Mouse (Mus musculus) right cerebral cortex, adult 2 months (tissue): ENCODE data around the gene Helt.

ENCODE experiments used
- DNase-seq, 2 experiments: peaks; one replicate each; pipeline ENCODE4 v3.0.0; 2021 to 2022; ENCODE audit warnings: low spot score in 2 of 2

The Helt gene

DNA sequence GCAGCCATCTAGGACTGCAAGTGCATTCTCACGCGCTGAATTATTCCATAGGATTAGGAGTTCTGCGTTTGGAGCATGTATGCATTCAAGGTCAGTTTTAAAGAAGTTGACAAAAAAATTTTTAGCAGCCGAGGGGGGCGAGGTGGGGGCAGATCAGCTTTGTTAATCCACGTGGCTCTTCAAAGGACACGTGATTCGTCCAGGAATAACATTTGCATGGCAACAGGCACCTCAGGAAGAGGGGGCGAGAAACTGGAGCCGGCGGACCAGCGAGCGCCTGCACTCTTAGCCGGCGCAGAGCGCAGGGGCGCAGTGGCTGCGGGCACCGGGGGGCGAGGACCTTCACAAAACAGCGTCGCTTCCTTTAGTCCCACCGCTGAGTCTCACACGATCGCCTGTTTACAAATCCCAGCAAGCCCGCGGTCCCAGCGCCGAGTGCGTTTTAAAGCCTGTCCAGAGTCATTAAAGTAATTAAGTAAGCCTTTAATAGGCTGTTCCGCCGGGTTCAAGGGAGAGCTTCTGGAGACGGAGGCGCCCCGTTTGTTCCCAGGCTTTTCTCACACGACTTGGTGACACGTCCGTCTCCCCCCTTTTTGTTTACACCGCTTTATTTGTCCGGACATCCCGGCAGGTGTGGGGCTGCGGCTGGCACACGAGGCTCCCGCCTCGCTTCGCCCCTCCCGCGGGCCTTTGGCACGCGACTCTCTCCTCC, at the start of gene Helt:
Helt (minus strand) TSS at position 491 of the 712 bp plus-strand sequence.
- no peak for DNase-seq

DNA sequence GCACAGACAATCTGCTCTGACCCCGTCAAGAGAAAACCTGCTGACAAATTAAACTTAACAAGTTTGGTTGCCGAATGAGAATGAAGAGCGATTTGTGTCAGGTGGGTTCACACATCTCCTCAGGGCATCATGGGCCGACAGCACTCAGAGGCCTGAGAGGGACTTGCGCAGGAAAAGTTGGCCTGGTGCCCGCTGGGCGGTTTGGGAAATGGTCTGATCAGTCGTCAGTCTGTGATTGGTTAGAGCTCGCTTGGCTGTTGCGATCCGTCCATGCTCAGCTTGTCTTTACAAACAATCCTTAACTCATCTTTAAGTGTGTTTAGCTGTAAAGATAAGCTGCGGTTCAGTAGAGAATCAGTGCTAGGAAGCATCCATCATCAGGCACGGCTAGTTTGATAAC, 47.8 kb upstream of the Helt start:
- DNase-seq: no peak

DNA sequence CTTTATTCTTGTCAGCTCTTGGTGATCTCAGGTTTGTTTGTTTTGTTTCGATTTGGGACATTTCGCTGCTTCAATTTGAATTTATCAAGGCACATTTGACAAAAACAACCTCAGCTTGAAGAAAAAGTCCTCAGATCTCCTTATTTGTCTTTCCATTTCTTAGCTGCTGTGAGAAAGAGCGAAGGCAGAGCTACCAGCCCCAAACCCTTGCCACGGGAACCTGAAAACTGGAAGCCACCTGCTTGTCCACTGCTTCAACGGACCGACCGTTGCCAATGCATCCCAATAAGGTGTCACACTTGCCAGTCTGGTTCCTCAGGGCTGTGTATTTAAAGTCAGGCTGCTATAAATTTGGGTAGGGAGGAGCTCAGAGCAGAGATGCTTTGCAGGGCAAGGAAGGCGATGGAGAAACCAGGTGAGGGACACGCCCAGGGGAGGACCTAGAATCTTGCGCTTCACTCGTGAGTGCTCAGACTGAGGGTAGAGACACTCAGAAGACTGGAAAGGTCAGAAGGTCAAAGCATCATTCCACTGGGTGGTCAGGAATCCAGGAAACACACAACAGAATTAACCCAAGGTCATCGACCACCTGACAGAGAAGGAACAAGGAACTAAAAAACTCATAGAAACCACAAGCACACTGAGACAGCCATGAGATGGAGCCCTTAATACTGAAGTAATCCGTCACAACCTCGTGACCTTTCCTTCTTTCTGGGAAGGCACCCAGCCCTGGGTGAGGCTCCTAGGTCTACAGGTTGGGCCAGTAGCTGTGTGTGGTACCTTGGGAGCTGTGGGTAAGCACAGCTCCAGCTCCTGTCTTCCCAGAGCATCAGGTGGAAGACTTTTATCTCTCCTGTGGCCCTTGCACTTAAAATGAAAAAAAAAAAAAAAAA, 46.2 kb upstream of the Helt start:
- DNase-seq: no peak

DNA sequence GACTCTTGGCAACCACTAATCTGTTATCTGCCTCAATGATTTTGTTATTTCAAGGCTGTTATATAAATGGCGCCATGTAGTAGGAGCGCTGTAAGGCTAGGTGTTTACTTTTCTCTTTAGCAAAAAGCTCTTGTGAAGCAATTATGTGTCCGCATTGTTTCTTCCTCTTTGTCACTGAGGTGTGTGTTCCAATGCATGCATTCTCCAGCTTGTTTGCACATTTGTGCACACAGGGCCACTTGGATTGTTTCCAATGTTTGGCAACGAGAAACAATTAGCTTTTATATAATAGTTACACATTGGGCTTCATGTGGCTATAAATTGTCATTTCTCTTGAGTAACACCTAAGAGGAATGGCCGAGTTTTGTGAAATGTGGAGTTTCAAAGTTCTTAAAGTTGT, 44.8 kb upstream of the Helt start:
- DNase-seq: no peak

DNA sequence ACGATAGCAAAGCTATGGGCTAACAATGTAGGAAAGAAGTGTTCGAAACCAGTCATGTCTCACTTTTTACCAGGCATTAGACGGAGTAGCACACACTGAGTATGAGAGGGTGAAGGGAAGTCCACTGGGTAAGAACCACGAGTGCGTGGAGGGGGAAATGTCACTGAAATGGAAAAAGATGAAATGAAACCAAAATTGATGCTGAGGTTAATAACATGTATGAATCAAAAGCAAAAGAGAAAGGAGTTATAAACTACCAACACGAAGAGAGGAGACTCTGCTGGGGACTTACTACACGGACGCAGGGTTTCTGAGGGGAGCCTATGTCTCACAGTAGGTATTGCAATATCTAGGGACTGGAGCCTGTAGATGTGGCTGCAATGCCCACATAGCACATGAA, 41.9 kb upstream of the Helt start:
- no peak for DNase-seq

DNA sequence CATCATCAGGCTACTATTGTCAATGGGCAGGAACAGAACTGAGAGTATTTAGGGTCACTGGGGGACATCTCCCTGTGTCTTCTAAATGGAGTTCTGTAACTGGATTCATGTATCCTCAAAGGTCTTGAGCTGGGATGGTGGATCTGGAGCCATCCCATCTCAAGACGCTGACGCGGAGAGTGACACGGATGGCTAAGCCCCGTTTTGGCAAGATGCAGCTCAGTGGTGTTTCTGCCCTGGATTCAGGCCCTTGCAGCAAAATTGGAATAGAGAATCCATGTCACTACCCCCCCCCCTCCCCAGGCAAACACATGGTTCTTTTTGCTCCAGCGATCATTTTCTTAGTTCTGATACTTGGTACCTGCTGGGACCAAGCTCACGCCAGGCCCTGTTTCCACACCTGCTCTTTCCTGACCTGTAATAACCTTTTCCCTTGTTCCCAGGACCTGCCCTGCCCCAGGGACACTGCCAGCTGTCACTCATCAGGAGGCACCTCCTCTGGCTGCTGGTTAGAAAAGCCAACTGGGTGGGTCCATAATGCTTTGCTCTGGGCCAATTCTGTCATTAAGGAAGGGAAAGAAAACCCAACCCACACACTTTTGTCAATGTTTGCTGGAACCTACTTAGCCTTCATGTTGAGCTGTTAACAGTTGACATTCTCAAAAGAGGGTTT, 38.1 kb upstream of the Helt start:
- no peak for DNase-seq

DNA sequence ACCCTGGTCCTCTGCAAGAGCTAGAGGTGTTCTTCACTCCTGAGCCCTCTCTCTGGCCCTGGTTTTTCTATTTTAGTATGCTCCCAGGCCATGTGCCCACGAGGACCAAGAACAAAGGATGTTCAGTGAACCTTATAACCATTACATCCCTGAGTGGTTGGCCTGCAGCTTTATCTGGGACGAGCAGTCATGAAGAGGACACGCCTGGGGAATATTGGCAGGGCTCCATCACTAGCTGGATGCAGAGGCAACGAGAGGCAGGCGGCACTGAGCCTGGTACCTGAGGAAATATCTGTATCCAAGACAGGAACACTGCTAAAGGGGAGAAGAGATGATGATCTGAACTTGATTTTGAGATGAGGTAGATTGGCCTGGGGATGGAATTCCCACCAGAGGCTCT, 37.3 kb upstream of the Helt start:
- DNase-seq: no peak

DNA sequence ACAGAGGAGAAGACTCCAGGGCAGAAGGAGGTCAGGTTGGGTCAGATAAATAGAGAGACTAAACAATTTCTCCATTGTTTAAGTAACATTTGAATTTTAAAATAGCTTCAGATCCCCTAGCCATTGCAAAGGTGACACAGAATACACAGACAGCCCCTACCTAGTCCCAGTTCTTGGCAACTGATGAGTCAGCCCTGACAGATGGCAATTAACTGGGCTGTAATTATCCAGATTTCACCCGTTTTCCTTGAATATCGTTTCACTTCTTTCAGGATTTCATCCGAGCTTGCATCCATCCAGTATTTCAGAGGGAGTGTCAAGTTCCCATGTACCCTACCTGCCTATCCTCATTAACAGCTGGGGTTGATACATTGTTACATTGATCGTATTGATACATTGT, 34.9 kb upstream of the Helt start:
- DNase-seq: no peak

DNA sequence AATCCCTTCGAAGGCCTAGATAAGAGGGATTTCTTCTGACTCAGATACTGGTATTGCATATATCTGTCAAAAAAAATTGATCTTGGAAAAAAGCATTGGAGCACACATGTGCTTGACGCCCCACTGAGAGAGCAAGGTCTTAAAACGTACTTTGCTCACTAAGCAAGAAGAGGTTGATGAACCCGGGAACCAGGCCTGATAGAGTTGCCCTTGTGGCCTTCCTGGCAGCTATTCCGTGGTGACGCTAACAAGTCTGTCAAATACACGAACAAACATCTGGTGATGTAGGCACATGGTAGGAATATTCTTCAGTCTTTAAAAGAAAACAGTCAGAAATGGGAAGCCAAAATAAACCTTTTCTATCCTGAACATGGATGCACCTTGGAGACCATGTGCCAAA, 32.8 kb upstream of the Helt start:
- DNase-seq: no peak

DNA sequence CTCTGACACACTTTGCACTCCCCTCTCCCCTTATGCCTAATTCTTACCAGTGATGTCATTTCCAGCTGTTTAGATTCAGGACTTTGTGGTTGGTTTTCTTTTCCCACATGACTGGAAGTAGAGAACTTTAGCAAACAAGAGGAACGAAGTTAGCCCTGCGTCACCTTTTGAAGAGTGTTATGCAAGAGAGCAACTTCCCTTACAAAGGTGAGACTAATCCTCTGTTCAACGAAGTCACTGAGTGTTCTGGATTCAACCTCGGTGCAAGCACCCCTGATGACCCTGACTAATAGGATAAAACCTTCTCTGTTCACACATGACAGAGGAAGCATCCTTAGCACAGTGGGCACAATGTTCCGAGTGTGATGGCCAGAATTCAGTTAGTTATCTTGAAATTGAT, 32.2 kb upstream of the Helt start:
- no peak for DNase-seq

DNA sequence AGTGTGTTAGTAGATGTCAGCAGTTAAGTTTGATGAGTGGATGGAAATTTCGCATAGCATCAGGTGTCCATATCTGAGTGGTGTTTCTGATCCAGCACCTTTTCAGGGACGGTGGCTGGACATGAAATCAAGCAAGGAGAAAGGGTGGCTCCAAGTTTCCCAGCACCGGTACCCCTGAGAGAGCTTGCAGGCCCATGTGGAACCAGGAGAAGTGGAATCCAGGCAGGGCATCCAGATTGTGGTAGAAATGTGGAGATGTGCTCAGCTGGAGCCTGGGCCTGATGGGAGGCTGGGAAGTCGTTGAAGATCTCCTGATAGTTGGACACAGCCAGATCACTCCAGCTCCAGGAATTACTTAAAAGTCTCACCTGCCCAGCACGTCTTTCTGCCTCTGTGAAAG, 30.2 kb upstream of the Helt start:
- no peak for DNase-seq

DNA sequence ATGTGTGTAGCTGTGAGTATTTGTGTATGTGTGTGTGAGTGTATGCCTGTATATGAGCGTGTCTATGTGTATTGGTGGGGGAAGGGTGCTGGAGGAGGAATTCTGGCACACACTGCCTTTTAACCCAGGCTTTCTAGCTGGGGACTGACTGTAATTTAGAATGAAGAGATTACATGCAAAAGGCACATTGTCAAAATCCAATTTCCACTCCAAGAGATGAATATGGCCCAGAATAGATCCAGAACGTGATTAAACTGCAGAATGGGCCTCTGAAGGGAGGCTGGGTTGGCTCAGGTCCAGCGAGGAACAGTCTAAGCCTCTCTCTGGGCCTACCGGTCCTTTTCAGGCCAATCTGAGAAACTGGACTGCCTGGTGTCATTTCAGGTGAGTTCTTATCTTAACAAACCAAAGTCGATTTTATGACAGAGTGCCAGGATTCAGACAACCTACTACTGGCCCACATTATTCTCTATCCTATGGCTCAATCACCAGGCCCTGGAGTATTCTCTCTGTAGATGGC, 29.3 kb upstream of the Helt start:
- no peak for DNase-seq

DNA sequence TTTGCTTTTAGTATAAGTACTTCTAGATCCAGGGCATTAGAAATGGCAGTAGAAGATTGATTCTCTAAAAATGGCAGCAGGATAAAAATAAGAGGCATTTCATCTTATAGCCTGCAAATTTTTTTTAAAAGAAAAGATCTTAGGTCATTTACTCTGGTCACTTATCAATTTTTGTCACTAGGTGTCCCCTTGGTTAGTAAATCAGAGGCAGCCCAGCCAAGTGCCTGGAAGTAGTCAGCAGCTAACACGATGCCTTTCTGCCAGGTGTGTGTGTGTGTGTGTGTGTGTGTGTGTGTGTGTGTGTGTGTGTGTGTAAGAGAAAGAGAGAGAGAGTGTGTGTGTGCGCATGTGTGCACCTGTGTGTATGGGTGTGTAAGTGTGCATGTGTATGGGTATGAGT, 28.4 kb upstream of the Helt start:
- DNase-seq: no peak

DNA sequence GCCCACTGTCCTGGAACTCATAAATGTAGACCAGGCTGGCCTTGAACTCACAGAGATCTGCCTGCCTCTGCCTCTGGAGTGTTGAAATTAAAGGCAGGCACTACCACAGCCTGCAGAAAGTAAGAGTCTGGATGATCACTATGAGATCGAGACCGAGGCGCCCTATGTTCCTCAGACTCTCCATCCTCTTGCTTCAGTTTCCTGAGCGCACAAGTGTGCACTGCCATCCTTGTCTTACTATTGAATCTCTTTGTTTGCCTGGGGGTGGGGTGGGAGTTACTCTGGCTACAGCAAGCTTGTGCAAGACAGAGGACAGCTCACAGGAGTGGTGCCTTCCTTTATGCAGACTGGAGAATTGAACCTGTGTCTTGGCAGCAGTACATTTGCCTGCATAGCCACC, 27.9 kb upstream of the Helt start:
- no peak for DNase-seq

DNA sequence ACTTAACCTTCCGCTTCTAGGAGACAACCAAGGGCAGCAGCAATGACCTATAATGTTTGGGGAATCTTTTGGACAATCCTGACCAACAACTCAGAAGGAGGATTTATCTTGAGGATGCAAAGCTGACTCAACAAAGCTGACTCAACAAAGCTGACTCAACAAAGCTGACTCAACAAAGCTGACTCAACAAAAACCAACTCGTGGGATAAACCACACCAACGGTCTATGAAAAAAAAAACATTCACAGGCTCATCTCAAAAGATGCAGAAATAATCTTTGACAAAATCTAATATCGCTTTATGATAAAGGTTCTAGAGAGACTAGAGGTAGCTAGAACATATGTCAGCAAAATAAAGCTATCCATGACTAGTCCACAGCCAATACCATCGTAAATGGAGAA, 24.3 kb upstream of the Helt start:
- no peak for DNase-seq

DNA sequence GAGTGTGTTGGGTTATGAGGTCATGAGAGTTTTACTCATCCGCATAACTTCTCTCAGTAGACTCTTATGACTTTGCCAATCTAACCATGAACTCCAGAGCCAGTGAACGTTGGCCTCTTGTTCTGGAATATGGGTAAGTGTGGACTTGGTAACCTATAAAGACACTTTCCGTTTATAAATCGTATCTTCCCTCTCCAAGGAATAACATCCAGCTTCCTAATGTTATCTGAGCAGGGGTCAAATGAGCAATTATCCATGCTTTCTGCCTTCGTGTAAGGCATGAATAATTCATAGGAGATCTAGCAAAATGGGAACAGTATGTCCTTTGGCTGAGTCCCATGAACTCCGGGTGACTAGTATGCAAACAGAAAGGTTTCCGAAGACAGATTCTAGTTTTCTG, 22.7 kb upstream of the Helt start:
- no peak for DNase-seq

DNA sequence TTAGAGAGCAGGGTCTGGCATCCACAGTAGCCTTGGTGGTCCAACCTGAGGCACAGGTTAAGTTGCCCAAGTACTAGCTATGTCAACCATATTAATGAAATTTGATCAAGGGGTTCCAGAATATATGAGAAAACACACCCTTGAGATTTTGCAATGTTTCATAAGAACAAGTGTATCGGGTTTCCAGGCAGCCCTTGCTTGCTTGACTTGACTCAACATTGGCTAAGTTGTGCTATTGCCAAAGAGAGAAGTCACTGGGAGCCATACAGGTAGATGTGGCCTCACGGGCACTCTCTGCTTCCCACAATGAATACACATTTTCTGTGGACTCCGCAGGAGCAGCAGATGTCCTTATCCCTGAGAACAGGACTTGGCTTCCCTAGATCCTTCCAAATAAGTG, 19.3 kb upstream of the Helt start:
- no peak for DNase-seq

DNA sequence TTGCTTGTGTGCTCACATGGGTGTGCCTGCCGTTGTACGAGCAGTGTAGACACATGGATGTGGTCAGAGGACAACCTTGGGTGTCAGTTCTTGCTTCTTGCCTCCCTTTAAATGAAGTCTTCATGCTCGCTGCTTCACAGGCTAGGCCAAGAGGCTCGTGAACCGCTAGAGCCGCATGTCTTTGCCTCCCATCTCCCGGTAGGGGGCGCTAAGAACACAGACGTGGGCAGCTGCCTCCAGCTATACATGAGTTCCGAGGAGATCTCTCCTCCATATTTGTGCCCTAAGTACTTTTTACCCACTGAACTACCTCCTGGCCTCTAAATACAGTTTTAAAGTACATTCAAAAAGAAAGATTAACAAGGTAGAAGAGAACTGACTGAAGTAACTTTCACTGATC, 16.7 kb upstream of the Helt start:
- DNase-seq: peak; percentile 64 to 81

DNA sequence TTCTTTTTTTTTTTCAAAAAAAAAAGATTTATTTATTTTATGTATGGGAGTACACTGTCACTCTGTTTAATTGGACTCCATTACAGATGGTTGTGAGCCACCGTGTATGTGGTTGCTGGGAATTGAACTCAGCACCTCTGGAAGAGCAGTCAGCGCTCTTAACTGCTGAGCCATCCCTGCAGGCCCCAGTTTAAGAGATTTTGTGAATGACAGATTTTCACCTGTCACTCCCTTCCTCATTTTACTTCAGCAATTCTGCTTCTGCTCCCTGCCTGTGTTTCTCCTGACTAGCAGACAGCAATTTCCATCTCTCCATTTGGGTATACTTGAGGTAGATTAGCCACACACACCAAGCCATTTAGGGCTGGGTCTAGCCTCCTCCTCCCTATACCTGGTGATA, 13.7 kb upstream of the Helt start:
- DNase-seq: no peak

DNA sequence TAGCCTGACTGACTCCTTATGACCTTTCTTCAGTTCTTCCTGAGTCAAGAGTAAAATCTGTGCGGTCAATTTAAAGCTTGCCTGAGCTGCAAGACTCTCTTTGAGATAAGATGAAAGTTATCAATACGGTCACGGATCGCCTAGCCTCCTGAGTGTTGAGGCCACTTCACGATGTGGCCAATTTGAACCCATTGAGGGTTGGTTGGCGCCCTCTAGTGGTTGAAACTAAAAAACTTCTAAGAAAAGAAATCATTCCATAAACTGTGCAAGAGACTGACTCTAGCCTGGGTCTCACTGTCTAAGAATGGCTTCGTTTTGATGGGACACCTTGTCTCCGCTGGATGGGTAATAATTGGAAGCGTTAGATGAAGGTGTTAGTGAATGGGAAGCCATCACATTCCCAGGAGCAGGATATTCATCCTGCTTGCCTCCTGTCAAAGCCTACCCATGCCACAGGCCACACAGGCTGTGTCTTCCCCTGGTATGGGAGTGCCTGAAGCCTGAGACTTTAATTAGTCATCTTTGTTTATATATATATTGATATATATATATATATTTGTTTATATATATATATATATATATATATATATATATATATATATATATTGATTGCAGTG, 11.4 kb upstream of the Helt start:
- peak in 1 of 2 experiments; percentile 14 for DNase-seq

DNA sequence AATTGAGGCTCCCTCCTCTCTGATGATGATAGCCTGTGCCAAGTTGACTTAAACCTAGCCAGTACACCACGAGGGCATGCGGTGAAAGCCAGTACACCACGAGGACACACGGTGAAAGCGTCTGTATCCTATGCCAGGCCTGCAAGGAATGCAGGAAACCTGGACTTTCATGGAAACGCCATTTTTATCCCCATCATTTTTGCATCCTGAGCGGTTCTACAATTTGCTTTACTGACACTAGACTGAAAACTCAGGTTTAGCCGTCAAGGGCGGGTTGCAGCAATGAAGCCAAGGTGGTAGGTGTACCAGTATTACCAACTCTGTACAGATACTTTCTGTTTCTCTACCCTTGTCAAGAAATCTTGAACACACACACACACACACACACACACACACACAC, 7.7 kb upstream of the Helt start:
- DNase-seq: no peak

DNA sequence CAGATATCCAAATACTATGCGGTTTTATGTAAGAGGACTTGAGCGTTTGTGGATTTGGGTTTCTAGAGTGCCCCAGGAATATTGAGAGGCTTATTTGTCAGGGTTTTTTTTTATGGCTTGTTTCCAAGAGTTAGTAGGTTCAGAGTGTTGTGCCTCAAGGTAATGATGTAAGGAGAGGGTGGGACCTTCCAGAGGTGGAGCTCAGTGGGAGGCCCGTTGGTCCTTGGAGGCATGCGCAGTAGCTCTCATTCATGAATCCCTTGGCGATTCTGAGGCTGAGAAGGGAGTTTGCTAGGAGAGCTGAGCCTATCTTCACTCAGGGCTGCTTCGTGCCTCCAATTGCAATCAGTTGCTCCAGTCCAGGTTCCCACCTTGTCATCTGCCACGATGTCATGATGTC, 4.4 kb upstream of the Helt start:
- DNase-seq: no peak
